Mouse (Mus musculus): ENCODE results near the gene Rack1. TPM values are rescaled to one million over a fixed set of nuclear protein-coding genes. Genes with fewer than 3 reads are reported as not detected.

Gene Rack1
- polyA plus RNA-seq (2015; fragmentation: Nextera tagmentation; extraction: Ambion mirVana), result 330 and 341 TPM in 2 replicates

GRCm38 (mm10) chr11:48799921-48800701 lies at the start of gene Rack1:
Gene Rack1 (plus strand): TSS chr11:48800332.

DNA sequence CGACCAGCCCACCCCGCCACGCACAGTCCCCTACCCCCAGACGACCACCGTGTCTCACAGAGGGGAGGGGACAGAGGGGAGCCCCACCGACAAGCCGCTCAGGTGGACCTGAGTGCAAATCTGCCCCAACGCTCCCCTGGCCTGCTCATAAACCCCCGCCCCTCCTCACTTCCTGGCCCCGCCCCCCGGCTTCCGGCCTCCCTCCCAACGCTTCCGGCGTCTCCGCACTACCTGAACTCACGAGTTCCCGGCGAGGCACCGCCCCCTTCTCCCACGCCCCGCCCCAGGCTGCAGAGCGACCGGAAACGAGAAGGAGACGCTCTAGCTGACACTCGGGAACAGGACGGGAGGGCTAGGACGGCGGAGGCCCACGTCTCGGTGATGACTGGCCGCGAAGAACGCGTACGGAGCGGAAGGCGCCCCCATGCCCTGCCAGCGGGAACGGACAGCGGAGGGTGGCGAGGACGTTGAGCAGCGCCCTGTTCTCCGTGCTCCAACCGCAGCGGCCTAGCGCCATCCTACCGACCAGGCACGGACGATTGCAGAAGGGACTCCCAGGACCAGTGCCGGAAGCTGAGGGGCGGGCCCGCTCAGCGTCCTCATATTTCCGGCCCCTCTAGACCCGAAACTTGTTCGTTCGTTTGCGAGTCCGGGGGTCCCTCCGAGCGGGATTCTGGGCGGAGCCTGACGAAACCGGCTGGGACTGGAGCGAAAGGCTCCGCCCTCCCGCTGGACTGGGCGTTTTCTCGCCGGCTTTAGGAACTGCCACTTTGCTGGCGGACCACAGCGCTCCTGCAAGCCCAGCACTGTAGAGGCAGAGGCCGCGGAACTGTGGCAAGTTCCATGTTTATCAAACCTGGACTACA lies 16.9 kb downstream of the Rack1 start, which contains the start of gene Trim41:
Gene Trim41, minus strand, starts transcription at position 554 of the 866 bp plus-strand sequence.

DNA sequence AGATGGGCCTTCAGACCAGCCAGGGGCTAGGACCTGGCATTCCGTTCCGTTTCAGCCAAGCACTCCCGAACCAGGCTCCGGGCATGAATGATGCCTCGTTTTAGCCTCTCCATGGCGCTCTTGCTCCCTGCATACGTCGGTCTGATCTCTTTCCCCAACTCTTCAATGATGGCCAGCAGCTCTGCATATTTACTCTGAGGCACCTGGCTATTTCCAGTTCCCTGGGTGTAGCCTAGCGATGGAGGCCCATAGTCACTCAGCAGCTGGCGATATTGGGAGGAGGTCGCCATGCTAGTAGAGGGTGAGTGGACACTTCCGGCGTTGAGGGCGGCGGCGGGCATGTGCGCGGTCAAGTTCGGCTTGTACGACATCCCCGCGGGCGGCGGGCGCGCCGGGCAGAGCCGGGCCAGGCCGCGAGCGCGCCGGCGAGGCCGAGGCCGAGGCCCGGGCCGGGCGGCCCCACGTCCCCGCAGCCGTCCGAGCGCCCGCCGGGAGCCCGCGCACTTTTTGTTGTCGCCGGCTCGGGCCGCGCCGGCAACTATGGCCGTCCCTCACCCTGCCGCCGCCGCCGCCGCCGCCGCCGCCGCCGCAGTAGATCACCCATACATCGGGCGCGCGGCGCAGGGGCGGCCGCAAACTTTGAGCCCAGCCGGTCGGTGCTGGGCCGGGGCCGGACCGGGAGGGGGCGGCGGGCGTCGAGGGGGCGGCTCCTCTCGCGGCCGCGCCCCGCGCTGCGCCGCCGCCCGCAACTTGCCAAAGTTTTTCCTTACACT lies 26.0 kb downstream of the Rack1 start, which contains the start of the genes Trim7 and Gm12184:
Gene Trim7, plus strand, starts transcription at position 162 of the 773 bp plus-strand sequence.
Gene Gm12184, minus strand, starts transcription at position 677 of the 773 bp plus-strand sequence.

Other genes with a start within 250 kb of the Rack1 start
- gene Trim41, start 17.0 kb downstream of the Rack1 start, polyA plus RNA-seq (2015; fragmentation: Nextera tagmentation; extraction: Ambion mirVana), result 5.5 and 5.8 TPM in 2 replicates
- 4.1 and 4.4 TPM in 2 replicates for gene Trim7, start 25.8 kb downstream of the Rack1 start, polyA plus RNA-seq (2015; fragmentation: Nextera tagmentation; extraction: Ambion mirVana)
- gene Gm12184, start 26.3 kb downstream of the Rack1 start, polyA plus RNA-seq (2015; fragmentation: Nextera tagmentation; extraction: Ambion mirVana), result 4.2 and 6.5 TPM in 2 replicates
- 8.6 and 9.7 TPM in 2 replicates for gene Irgm1, start 71.4 kb downstream of the Rack1 start, polyA plus RNA-seq (2015; fragmentation: Nextera tagmentation; extraction: Ambion mirVana)
- 0.22 and 0.28 TPM in 2 replicates for gene Gm5431, start 101.9 kb downstream of the Rack1 start, polyA plus RNA-seq (2015; fragmentation: Nextera tagmentation; extraction: Ambion mirVana)
- 1.3 and 2.0 TPM in 2 replicates for gene Psme2b, start 145.9 kb downstream of the Rack1 start, polyA plus RNA-seq (2015; fragmentation: Nextera tagmentation; extraction: Ambion mirVana)
- not detected in 2 replicates for gene Olfr56, start 178.6 kb downstream of the Rack1 start, polyA plus RNA-seq (2015; fragmentation: Nextera tagmentation; extraction: Ambion mirVana)
- 0.41 and 0.45 TPM in 2 replicates for gene 9930111J21Rik1, start 179.1 kb downstream of the Rack1 start, polyA plus RNA-seq (2015; fragmentation: Nextera tagmentation; extraction: Ambion mirVana)
- not detected in 2 replicates for gene Gm12185, start 191.9 kb downstream of the Rack1 start, polyA plus RNA-seq (2015; fragmentation: Nextera tagmentation; extraction: Ambion mirVana)
- 0.21 and 0.43 TPM in 2 replicates for gene Tgtp1, start 193.8 kb downstream of the Rack1 start, polyA plus RNA-seq (2015; fragmentation: Nextera tagmentation; extraction: Ambion mirVana)